Mouse (Mus musculus) forebrain, embryonic 15.5 days (tissue): Measurements from ENCODE around the gene Sema3f. TPM values are rescaled to one million over a fixed set of nuclear protein-coding genes. Genes with fewer than 3 reads are reported as not detected.

Experiments used
- ATAC-seq: fragments of 200-750 bp; cut with Nextera tagmentation; replicated peaks from 2 replicates; pipeline ENCODE4 v1.8.0; 2017; ENCODE audit warnings: mild to moderate bottlenecking, moderate TSS enrichment, moderate library complexity
- H3K27ac ChIP-seq: fragments of 300-500 bp; sonication (generic); replicated peaks from 2 replicates; pipeline ENCODE4 v1.5.1; 2015; ENCODE audit warnings: mild to moderate bottlenecking, inconsistent platforms
- H3K27me3 ChIP-seq: fragments of 300-500 bp; sonication (generic); 2 replicates; pipeline ENCODE4 v1.6.1; 2015; ENCODE audit warnings: inconsistent platforms
- H3K36me3 ChIP-seq: fragments of 300-500 bp; sonication (generic); 2 replicates; pipeline ENCODE4 v1.6.1; 2015; ENCODE audit warnings: mild to moderate bottlenecking, inconsistent platforms
- H3K4me1 ChIP-seq: fragments of 300-500 bp; sonication (generic); 2 replicates; pipeline ENCODE4 v1.6.1; 2015; ENCODE audit warnings: inconsistent platforms
- H3K4me2 ChIP-seq: fragments of 300-500 bp; sonication (generic); replicated peaks from 2 replicates; pipeline ENCODE4 v1.6.1; 2015; ENCODE audit warnings: mild to moderate bottlenecking, inconsistent platforms
- H3K4me3 ChIP-seq: fragments of 300-500 bp; sonication (generic); 2 replicates; pipeline ENCODE4 v1.5.1; 2015; ENCODE audit warnings: mild to moderate bottlenecking, inconsistent platforms
- H3K9ac ChIP-seq: fragments of 300-500 bp; sonication (generic); replicated peaks from 2 replicates; pipeline ENCODE4 v1.6.1; 2015; ENCODE audit warnings: mild to moderate bottlenecking, inconsistent platforms
- H3K9me3 ChIP-seq: fragments of 300-500 bp; sonication (generic); 2 replicates; pipeline ENCODE4 v1.6.1; 2016; ENCODE audit warnings: inconsistent platforms
- WGBS: fragments of 180-500 bp; shearing (Covaris S2); methylation state at CpG from one replicate; pipeline ENCODE4 v1.1.7; 2015; ENCODE audit warnings: mixed read lengths; 5-methylcytosine and 5-hydroxymethylcytosine counted together
- polyA plus RNA-seq: library from polyadenylated mRNA; unstranded; fragments of >200 nt; fragmentation: Nextera tagmentation; extraction: Ambion mirVana; gene quantifications from 2 replicates; pipeline ENCODE4 v1.2.1, GENCODE M21; 2015

Sema3f gene
- polyA plus RNA-seq, 1 experiment from 2014 or later = 13.7 TPM

DNA sequence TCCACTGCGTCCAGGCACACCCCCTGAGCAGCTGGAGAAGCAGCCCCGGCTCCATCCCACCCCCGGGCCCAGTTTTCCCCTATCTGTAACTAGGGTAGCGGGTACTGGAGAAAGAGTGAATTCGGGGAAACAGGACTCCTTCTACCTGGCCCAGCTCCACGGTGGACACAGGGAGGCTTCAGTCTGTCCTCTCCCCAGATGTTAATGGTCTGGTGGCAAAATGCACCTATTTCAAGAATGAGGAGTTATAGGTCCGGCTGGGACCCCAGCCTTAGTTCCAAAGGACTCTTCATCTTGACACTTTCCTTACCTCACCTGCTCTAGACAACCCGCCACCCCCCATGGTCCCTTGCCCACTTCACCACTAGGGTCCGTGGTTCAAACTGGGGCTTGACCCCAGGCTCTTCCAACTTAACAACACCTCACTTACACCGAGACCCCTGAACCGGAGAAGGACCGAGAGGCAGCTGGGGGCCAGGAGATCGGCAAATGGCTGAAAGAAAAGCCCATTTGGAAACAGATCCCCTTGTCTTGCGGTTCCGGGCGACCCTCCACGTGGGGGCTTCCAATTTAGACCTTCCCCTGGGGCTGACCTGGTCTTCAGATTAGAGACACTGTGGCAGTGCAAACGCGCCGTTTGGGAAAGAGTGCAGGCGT lies 1.7 kb downstream of the Sema3f start:
- peak overlapping the region; percentile 63 for H3K4me3 ChIP-seq
- H3K9ac ChIP-seq = peak overlapping the region; percentile 63
- WGBS = 8% methylated on average over 21 of the region's 21 CpGs
- H3K9me3 ChIP-seq = no peaks in the 10 kb centered on the region
- H3K27ac ChIP-seq = peak overlapping the region; percentile 90
- peak overlapping the region; percentile 72 for H3K4me2 ChIP-seq
- peaks cover 57% of the 10 kb centered on the region for H3K4me1 ChIP-seq
- H3K27me3 ChIP-seq = 0 out of 2 replicates have a peak, but pooled peaks cover 3% of the 10 kb centered on the region
- no peak for ATAC-seq
- H3K36me3 ChIP-seq = peaks cover 13% of the 10 kb centered on the region; the same call in 1 of the 2 replicates

DNA sequence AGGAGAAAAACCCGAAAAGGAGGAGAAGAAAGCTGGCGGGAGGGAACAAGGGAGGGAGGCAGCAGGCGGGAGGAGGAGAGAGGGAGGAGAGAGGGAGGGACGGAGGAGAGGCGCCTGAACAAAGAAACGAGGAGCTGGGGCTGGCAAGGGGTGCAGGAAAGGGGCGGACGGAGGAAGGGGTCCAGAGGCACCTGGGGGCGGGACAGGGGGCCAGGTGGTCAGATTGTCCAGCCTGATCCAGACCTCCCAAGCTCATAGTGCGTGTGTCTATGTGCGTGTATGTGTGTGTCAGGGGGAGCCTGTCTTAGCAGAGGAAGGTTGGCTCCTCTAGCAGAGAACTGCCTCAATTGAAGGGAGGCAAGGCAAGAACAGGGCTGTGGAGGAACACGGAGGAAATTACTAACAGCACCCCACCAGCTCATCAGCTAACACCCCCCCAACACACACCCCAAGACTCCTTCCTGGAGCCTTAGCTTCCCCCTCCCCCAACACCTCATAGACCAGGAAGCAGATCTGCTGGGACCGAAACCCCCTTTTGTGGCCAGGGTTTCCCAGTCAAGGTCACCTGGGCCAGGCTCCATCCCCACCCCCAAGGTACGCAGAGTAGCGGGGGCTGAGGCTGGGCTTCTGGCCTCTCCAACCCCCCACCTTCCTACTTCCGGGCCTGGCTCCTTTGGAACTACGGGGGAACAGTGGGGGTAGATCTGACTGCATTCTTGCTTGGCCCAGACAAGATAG lies 2.4 kb downstream of the Sema3f start:
- peak overlapping the region; percentile 90 for H3K27ac ChIP-seq
- peak overlapping the region; percentile 63 for H3K4me3 ChIP-seq
- ATAC-seq = peak; percentile 24
- H3K36me3 ChIP-seq = peaks cover 14% of the 10 kb centered on the region; the same call in 1 of the 2 replicates
- peaks cover 64% of the 10 kb centered on the region for H3K4me1 ChIP-seq
- H3K4me2 ChIP-seq = peak overlapping the region; percentile 72
- H3K9ac ChIP-seq = peak overlapping the region; percentile 63
- WGBS = 3% methylated on average over 17 of the region's 17 CpGs
- H3K9me3 ChIP-seq = no peaks in the 10 kb centered on the region
- 0 out of 2 replicates have a peak, but pooled peaks cover 3% of the 10 kb centered on the region for H3K27me3 ChIP-seq

DNA sequence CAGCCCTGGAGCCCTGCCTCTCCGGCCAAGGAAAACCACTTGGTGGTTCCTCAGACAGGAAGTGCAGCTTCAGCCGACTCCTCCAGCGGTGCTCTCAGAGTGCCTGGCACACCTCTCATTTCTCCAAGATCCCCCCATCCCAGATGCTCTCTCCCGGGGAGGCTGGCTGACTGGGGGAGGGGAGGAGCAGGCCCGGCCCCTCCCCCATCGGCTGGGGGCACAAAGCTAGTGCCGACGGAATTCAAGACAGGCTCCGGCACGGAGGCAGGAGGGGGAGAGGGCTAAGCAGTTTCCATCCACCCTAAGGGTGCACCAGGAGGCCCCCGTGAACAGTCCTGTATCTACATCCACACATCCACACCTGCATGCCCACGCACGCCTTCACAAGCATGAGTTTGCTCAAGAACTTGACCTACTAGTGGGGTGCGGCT lies 3.5 kb downstream of the Sema3f start:
- Histone ChIP-seq H3K9ac (peak overlapping the region; percentile 63), H3K4me1 (peaks cover 73% of the 10 kb centered on the region), H3K36me3 (peaks cover 14% of the 10 kb centered on the region; the same call in 1 of the 2 replicates), H3K4me3 (peak overlapping the region; percentile 63), H3K4me2 (peak overlapping the region; percentile 72), H3K27ac (peak overlapping the region; percentile 90), H3K27me3 (0 out of 2 replicates have a peak, but pooled peaks cover 3% of the 10 kb centered on the region), H3K9me3 (no peaks in the 10 kb centered on the region)
- WGBS = 4% methylated on average over 14 of the region's 14 CpGs
- ATAC-seq = 0 out of 2 replicates have a peak, but pooled peaks have one; percentile 1

DNA sequence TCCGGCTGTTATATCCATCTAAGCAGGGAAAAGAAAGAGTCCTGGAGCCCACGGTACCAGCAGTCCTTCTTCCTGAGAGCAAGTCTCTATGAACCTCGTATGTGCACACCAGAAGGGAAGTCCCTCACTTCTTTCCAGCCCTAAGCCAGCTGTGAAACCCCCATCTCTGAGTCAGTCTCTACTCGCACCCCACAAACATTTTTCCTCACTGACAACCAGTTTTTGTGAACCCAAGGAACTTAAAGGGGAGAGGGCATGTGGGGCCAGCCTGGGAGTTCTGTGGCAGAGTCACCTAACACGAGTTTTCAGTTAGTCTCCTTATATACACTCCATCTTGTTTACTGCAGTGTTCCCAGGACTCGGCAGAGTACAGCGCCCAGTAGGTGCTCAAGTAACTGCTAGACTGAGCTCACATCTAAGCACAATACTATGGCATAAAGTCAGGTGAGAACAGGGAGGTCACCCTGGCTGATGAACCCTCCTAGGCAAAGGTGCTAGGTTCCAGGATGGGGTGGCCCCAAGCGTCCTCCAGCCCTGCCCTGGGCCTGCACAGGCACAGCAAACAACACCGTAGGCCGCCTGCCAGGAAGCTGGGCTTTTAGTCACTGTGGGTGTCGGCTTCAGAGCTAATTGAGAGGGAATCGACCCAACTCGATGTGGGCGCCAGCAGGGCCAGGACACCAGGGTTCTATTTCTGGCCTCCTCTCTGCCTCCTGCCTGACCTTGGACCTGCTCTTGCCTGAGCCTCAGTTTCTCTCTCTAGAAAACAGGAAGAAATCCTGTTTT lies 6.7 kb downstream of the Sema3f start:
- Histone ChIP-seq H3K27me3 (0 out of 2 replicates have a peak, but pooled peaks cover 3% of the 10 kb centered on the region), H3K4me1 (peaks cover 91% of the 10 kb centered on the region), H3K27ac (peak overlapping the region; percentile 34; the same call in 1 of the 2 replicates), H3K9me3 (no peaks in the 10 kb centered on the region), H3K36me3 (peaks cover 14% of the 10 kb centered on the region; the same call in 1 of the 2 replicates), H3K9ac (0 out of 2 replicates have a peak overlapping the region, but pooled peaks have one; percentile 3), H3K4me2 (no peak overlapping the region), H3K4me3 (no peak overlapping the region)
- ATAC-seq = no peak
- WGBS = 57% methylated on average over 14 of the region's 14 CpGs

DNA sequence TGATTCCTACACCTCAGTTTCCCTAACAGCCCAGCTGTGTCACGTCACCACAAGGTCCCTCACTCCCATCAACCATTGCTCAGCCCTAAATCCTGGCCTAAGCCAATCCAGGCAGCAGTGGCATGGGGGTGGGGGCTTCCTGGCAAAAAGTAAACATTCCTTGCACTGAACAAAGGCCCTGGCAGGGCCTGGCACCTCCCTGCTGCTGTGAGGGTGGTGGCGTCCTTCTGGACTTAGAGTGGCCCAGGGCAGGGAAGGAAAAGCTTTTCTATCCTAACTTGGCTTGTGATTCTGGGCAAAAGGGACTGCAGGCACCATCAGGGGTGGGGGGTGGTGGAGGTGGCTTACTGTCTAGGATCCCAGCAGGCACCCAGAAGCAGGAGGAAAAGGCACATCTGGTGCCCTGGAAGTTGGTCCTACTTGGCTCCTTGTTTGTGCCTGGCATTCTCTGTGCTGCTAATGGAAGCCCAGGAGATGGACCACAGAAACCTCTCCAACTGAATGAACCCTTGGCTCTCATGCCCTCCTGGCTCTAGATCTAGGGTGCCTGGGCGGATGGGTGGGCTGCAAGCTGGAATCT lies 7.6 kb downstream of the Sema3f start:
- Histone ChIP-seq H3K4me1 (peaks cover 91% of the 10 kb centered on the region), H3K4me3 (no peak overlapping the region), H3K27me3 (0 out of 2 replicates have a peak, but pooled peaks cover 3% of the 10 kb centered on the region), H3K36me3 (peaks cover 14% of the 10 kb centered on the region; the same call in 1 of the 2 replicates), H3K27ac (peak overlapping the region; percentile 34; the same call in 1 of the 2 replicates), H3K4me2 (no peak overlapping the region), H3K9ac (no peak overlapping the region; the same call in 1 of the 2 replicates), H3K9me3 (no peaks in the 10 kb centered on the region)
- ATAC-seq = no peak
- WGBS = 59% methylated on average over 3 of the region's 3 CpGs

DNA sequence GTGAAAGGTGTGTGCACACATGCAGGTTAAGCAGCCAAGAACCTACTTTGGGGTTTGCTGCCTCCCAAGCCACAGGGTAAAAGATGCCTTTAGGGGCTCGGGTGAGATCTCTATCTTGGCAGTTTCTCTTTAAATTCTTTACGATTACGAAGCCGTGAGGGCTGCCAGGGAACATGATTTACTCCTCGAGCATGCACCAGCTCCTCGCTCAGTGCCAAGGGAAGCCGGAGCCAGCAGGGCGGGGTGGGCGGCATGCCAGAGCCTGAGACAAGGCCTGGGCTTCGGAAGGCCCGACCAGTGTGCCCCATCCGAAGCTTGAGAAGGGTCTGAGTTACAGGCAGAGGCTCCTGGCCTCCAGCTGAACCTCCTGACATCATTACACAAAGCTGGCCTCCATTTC lies 8.7 kb downstream of the Sema3f start:
- ATAC-seq = peak; percentile 56; the same call in 1 of the 2 replicates
- Histone ChIP-seq H3K9ac (0 out of 2 replicates have a peak overlapping the region, but pooled peaks have one; percentile 1), H3K27me3 (0 out of 2 replicates have a peak, but pooled peaks cover 3% of the 10 kb centered on the region), H3K36me3 (peaks cover 14% of the 10 kb centered on the region; the same call in 1 of the 2 replicates), H3K4me2 (peak overlapping the region; percentile 16), H3K4me1 (peaks cover 90% of the 10 kb centered on the region), H3K9me3 (no peaks in the 10 kb centered on the region), H3K4me3 (no peak overlapping the region), H3K27ac (peak overlapping the region; percentile 81)
- WGBS = 28% methylated on average over 12 of the region's 12 CpGs

DNA sequence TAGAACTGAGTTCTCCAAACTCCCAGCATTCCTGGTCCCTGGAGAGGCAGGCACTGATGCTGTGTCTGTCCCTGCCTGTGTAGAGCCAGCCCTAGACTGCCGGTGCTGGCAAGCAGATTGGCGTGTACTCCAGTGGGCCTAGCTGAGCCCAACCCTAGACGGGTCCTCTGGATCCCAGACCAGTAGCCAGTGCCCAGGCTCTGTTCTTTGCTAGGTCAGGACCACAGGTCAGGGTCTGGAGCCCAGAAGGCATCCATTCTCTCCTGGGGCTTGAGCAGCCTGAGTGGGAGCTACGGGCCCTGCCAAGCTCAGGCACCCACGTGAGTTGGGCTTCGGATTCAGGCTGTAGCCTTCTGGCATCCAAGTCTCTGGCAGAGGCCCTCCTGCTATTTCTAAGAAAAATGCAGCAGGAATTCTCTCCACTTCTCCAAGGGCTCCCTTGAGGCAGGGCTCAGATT lies 10.1 kb downstream of the Sema3f start:
- H3K9me3 ChIP-seq = no peaks in the 10 kb centered on the region
- no peak overlapping the region for H3K9ac ChIP-seq
- peaks cover 78% of the 10 kb centered on the region for H3K4me1 ChIP-seq
- WGBS = 28% methylated on average over 6 of the region's 6 CpGs
- H3K27me3 ChIP-seq = 0 out of 2 replicates have a peak, but pooled peaks cover under 1% of the 10 kb centered on the region
- H3K36me3 ChIP-seq = peaks cover 11% of the 10 kb centered on the region; the same call in 1 of the 2 replicates
- peak overlapping the region; percentile 81 for H3K27ac ChIP-seq
- H3K4me2 ChIP-seq = peak overlapping the region; percentile 12; the same call in 1 of the 2 replicates
- peak; percentile 30; the same call in 1 of the 2 replicates for ATAC-seq
- no peak overlapping the region for H3K4me3 ChIP-seq

DNA sequence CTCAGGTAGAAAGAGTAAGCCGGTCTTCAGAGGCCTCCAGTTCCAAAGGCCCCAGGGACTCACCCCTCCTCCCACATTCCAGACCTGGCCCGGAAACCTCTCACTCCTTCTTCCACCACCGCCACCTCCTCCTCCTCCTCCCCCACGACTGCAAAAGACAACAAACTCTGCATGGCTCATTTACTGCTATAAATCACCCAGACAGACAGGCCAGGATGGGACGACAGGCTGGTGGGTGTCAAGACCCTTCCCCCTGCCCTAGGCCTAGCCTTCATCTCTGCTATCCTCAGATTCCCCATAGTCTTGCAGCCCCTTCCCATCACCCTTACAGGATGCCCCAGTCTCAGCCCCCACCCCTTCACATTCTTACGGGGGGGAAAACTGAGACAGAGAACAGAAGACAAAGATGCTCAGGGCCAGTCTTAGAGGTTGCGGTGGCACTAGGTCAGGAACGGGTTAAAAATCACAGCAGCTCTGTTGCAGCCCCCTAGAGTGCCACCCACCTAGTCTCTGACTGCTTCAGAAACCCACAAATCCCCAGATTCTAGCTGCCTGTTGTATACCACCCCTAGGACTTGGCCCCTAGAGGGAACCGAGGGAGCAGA lies 10.8 kb downstream of the Sema3f start:
- no peak overlapping the region for H3K4me3 ChIP-seq
- ATAC-seq = no peak
- no peaks in the 10 kb centered on the region for H3K27me3 ChIP-seq
- H3K9me3 ChIP-seq = no peaks in the 10 kb centered on the region
- peaks cover 77% of the 10 kb centered on the region for H3K4me1 ChIP-seq
- H3K36me3 ChIP-seq = peaks cover 8% of the 10 kb centered on the region; the same call in 1 of the 2 replicates
- peak overlapping the region; percentile 81 for H3K27ac ChIP-seq
- WGBS = 14% methylated on average over 9 of the region's 9 CpGs
- 0 out of 2 replicates have a peak overlapping the region, but pooled peaks have one; percentile 24 for H3K4me2 ChIP-seq
- no peak overlapping the region; the same call in 1 of the 2 replicates for H3K9ac ChIP-seq

DNA sequence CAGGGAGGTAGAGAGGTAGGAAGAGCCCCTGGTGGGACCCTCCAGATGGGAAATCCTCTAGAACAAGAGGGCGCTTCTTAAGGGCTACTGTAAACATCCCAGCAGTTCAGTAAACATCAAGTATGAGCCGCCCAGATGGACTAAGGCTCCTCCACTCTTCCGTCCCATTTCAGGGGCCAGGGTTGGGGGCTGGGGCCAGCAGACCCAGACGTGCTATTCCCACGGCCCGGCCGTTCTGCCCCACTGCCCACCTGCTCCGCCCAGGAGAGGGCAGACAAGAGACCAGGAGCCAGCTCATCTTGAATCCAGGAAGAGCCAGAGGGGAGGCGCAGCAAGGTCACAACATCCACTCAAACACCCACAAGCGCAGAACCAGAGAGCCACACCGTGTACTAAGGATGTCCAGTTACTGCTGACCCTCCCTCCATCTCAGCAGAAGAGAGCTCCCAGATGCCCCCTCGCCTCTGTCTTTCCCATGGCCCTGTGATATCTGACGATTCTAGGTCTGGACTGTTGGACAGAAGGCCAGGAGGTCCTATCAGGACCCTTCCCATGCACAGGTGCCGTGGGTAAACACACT lies 11.6 kb downstream of the Sema3f start:
- 0 out of 2 replicates have a peak overlapping the region, but pooled peaks have one; percentile 8 for H3K9ac ChIP-seq

DNA sequence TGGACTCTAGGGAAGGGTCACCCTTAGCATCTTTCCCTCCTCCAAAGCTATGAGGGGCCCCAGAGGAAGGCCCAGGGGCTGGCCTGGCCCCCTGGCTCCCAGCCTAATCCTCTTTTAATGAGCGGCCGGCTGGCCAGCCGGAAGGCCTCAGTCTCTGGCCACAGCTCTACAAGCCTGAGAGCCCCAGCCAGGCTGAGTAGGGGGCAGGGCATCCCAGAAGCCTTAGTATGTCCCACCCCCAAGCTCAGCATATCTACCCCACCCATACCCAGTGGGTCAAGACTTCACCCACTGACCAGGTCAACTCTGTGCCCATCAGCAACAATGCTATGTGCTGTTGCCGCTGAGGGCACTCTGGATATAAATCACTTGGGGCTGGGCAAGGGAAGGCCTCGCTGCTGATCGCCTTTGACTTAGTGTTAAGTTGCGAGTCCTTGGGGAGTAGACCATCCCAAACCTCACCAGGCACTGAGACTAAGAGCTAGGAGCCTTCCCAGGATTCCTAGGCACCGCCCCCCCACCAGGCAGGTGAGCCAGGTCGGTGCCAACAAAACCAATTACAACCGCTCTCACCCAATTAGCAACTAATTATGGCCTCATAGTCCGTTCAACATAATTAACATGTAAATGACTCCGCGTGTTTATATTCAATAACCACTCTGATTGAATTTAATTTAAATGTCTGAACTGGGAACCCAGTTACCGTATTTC lies 12.3 kb downstream of the Sema3f start:
- peak; percentile 23; the same call in 1 of the 2 replicates for ATAC-seq
- no peaks in the 10 kb centered on the region for H3K36me3 ChIP-seq
- WGBS = 2% methylated on average over 14 of the region's 14 CpGs
- H3K27me3 ChIP-seq = no peaks in the 10 kb centered on the region
- H3K9me3 ChIP-seq = no peaks in the 10 kb centered on the region
- H3K4me2 ChIP-seq = peak overlapping the region; percentile 21
- H3K4me1 ChIP-seq = peaks cover 70% of the 10 kb centered on the region
- H3K9ac ChIP-seq = no peak overlapping the region
- H3K27ac ChIP-seq = peak overlapping the region; percentile 62
- no peak overlapping the region for H3K4me3 ChIP-seq

More for the DNA sequence above, 11.6 kb downstream of the Sema3f start:
- ATAC-seq = no peak
- Histone ChIP-seq H3K9me3 (no peaks in the 10 kb centered on the region), H3K27me3 (no peaks in the 10 kb centered on the region), H3K4me1 (peaks cover 70% of the 10 kb centered on the region), H3K36me3 (0 out of 2 replicates have a peak, but pooled peaks cover 2% of the 10 kb centered on the region), H3K4me2 (peak overlapping the region; percentile 24), H3K4me3 (no peak overlapping the region), H3K27ac (peak overlapping the region; percentile 62; the same call in 1 of the 2 replicates)
- 9% methylated on average over 14 of the region's 14 CpGs for WGBS
